Mouse (Mus musculus) B cell, adult 2 months (primary cell): ENCODE measurements around the gene Gm13289.
"Not testable (repeated sequence)": the region's sequence is repeated elsewhere in the genome, so short reads cannot be mapped to it uniquely, and the experiment has no call there.

ENCODE experiments used
- DNase-seq, 2 experiments: peaks; one replicate each; pipeline ENCODE4 v3.0.0; 2022

Gene Gm13289

GRCm38 (mm10) chr4:88785409-88785808 is 8.7 kb downstream of the Gm13289 start, which contains the start of gene Gm13276:
TSS of gene Gm13276 (plus strand) at chr4:88785709.
- DNase-seq: not testable (repeated sequence)

DNA sequence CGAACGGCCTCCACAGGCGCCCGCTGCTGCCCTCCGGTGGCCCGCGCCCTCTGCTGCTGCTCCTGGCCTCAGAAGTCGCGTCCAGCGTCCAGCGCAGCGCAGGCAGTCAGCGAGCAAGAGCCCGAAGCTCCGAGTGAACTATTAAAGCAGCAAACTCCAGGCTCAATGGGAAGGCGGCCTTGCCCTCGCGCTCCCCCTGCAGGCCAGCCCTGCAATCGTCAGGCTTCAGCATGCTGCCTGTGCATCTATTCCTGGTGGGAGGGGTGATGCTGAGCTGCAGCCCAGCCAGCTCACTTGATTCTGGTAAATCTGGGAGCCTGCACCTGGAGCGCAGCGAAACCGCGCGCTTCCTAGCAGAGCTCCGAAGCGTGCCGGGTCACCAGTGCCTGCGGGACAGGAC is 11.7 kb downstream of the Gm13289 start, which contains the start of gene Gm13277:
TSS of gene Gm13277 (plus strand) at position 231 of the 400 bp plus-strand sequence.
- peak; percentile 77 to 78 for DNase-seq

DNA sequence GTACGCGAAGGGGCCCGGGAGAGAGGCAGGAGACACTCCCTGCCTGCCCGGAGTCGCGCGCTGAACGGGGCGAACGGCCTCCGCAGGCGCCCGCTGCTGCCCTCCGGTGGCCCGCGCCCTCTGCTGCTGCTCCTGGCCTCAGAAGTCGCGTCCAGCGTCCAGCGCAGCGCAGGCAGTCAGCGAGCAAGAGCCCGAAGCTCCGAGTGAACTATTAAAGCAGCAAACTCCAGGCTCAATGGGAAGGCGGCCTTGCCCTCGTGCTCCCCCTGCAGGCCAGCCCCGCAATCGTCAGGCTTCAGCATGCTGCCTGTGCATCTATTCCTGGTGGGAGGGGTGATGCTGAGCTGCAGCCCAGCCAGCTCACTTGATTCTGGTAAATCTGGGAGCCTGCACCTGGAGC is 14.5 kb downstream of the Gm13289 start, which contains the start of gene Gm13278:
TSS of gene Gm13278 (plus strand) at position 301 of the 400 bp plus-strand sequence.
- not testable (repeated sequence) for DNase-seq

DNA sequence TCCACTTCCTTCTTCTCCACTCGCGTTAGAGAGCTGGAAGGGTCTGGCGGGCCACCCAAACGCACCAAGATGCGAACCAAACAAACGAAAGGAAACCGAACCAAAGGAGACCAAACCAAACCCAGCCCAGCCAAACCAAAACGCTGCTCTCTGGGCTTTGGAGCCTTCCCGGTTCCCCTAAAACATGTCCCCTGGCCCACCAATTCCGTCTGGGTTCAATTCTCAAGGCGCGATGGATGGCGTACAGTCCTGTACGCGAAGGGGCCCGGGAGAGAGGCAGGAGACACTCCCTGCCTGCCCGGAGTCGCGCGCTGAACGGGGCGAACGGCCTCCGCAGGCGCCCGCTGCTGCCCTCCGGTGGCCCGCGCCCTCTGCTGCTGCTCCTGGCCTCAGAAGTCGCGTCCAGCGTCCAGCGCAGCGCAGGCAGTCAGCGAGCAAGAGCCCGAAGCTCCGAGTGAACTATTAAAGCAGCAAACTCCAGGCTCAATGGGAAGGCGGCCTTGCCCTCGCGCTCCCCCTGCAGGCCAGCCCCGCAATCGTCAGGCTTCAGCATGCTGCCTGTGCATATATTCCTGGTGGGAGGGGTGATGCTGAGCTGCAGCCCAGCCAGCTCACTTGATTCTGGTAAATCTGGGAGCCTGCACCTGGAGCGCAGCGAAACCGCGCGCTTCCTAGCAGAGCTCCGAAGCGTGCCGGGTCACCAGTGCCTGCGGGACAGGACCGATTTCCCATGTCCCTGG is 17.4 kb downstream of the Gm13289 start, which contains the start of gene Gm13275:
TSS of gene Gm13275 (plus strand) at position 552 of the 740 bp plus-strand sequence.
- peak; percentile 78 to 85 for DNase-seq

DNA sequence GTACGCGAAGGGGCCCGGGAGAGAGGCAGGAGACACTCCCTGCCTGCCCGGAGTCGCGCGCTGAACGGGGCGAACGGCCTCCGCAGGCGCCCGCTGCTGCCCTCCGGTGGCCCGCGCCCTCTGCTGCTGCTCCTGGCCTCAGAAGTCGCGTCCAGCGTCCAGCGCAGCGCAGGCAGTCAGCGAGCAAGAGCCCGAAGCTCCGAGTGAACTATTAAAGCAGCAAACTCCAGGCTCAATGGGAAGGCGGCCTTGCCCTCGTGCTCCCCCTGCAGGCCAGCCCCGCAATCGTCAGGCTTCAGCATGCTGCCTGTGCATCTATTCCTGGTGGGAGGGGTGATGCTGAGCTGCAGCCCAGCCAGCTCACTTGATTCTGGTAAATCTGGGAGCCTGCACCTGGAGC is 20.4 kb downstream of the Gm13289 start, which contains the start of gene Gm13279:
TSS of gene Gm13279 (plus strand) at position 301 of the 400 bp plus-strand sequence.
- not testable (repeated sequence) for DNase-seq

- not testable (repeated sequence) for DNase-seq
Measured at GRCm38 (mm10) chr4:88799365-88799764, 22.6 kb downstream of the Gm13289 start, which contains the start of gene Gm13285. TSS of gene Gm13285 (plus strand) at chr4:88799665.

DNA sequence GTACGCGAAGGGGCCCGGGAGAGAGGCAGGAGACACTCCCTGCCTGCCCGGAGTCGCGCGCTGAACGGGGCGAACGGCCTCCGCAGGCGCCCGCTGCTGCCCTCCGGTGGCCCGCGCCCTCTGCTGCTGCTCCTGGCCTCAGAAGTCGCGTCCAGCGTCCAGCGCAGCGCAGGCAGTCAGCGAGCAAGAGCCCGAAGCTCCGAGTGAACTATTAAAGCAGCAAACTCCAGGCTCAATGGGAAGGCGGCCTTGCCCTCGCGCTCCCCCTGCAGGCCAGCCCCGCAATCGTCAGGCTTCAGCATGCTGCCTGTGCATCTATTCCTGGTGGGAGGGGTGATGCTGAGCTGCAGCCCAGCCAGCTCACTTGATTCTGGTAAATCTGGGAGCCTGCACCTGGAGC is 26.2 kb downstream of the Gm13289 start, which contains the start of gene Gm13287:
TSS of gene Gm13287 (plus strand) at position 301 of the 400 bp plus-strand sequence.
- not testable (repeated sequence) for DNase-seq

- not testable (repeated sequence) for DNase-seq
Measured at GRCm38 (mm10) chr4:88805231-88805630, 28.5 kb downstream of the Gm13289 start, which contains the start of gene Gm13288. TSS of gene Gm13288 (plus strand) at chr4:88805531.

DNA sequence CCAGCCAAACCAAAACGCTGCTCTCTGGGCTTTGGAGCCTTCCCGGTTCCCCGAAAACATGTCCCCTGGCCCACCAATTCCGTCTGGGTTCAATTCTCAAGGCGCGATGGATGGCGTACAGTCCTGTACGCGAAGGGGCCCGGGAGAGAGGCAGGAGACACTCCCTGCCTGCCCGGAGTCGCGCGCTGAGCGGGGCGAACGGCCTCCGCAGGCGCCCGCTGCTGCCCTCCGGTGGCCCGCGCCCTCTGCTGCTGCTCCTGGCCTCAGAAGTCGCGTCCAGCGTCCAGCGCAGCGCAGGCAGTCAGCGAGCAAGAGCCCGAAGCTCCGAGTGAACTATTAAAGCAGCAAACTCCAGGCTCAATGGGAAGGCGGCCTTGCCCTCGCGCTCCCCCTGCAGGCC is 29.0 kb downstream of the Gm13289 start:
- DNase-seq: peak; percentile 15 to 29

- DNase-seq: no peak
Measured at GRCm38 (mm10) chr4:88815928-88816327, 39.2 kb downstream of the Gm13289 start, which contains the start of gene Ifna7. TSS of gene Ifna7 (plus strand) at chr4:88816228.

- no peak for DNase-seq
Measured at GRCm38 (mm10) chr4:88819659-88820058, 42.9 kb downstream of the Gm13289 start, which contains the start of gene Ifna11. TSS of gene Ifna11 (plus strand) at chr4:88819959.

- DNase-seq: peak; percentile 32 to 33
Measured at GRCm38 (mm10) chr4:88822995-88823394, 46.3 kb downstream of the Gm13289 start.
